Mouse (Mus musculus): Measurements from ENCODE around the gene Alb. TPM values are rescaled to one million over a fixed set of nuclear protein-coding genes. Genes with fewer than 3 reads are reported as not detected.

Alb gene
- polyA plus RNA-seq, 1 experiment: 0.05 TPM

DNA sequence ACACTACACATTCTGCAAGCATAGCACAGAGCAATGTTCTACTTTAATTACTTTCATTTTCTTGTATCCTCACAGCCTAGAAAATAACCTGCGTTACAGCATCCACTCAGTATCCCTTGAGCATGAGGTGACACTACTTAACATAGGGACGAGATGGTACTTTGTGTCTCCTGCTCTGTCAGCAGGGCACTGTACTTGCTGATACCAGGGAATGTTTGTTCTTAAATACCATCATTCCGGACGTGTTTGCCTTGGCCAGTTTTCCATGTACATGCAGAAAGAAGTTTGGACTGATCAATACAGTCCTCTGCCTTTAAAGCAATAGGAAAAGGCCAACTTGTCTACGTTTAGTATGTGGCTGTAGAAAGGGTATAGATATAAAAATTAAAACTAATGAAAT lies 10.7 kb upstream of the Alb start:
- Histone ChIP-seq H3K27ac (ENCODE audit: insufficient read depth, low read length) (no peak overlapping the region), H3K27me3 (ENCODE audit: control insufficient read depth, insufficient read depth, low read length) (no peaks in the 10 kb centered on the region), H3K4me1 (ENCODE audit: control insufficient read depth, insufficient read depth, low read length) (no peaks in the 10 kb centered on the region), H3K4me3 (replicated peaks; ENCODE audit: insufficient read depth, low read depth, low read length) (no peak overlapping the region)
- no peak for DNase-seq
- TF ChIP-seq POLR2A (IDR thresholded peaks at IDR 0.05; ENCODE audit: borderline replicate concordance, insufficient read depth, low read length) (no peak), CTCF (IDR thresholded peaks at IDR 0.05; ENCODE audit: borderline replicate concordance, insufficient read depth, low read depth, low read length) (no peak)
- WGBS: 80% methylated on average over 5 of the region's 5 CpGs

DNA sequence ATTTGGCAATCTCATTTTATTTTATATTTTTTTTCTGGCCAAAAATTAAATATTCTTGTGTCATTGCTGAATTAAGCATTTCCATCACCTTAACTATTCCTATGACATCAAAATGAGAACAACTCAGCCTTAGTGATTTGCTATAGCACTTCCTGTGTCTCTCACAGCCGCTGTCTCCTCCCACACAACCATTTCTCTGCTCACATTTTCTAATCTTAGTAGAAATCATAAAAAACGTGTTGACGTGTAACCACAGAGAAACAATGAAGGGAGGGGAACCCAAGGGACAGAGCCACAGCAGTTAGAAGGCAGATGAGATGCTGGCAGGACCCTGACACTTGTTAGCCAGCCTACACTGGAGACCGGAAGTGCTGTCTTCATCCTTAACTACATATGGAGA lies 8.0 kb upstream of the Alb start:
- TF ChIP-seq POLR2A (IDR thresholded peaks at IDR 0.05; ENCODE audit: borderline replicate concordance, insufficient read depth, low read length) (no peak), CTCF (IDR thresholded peaks at IDR 0.05; ENCODE audit: borderline replicate concordance, insufficient read depth, low read depth, low read length) (no peak)
- Histone ChIP-seq H3K27ac (ENCODE audit: insufficient read depth, low read length) (no peak overlapping the region), H3K4me1 (ENCODE audit: control insufficient read depth, insufficient read depth, low read length) (no peaks in the 10 kb centered on the region), H3K4me3 (replicated peaks; ENCODE audit: insufficient read depth, low read depth, low read length) (no peak overlapping the region), H3K27me3 (ENCODE audit: control insufficient read depth, insufficient read depth, low read length) (no peaks in the 10 kb centered on the region)
- WGBS: 47% methylated on average over 4 of the region's 4 CpGs
- no peak for DNase-seq

DNA sequence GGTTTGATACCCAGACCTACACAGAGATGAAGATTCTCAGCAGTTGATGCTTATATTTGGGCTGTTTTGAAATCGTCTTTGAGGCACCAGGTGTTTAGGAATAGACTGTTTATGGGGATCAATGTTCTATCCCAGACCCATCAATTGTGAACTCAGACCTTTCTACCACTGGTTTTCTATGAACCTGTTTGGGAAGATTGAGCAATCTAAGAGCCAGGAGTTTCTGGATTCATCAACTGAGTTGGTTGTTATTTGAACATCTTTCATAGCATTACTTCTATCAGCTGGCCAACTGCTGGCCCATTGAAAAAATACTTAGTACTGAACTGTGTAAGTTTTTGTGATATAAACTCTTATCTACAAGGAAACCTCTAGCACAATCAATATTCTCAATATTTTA lies 3.5 kb upstream of the Alb start:
- no peak for DNase-seq
- Histone ChIP-seq H3K4me1 (ENCODE audit: control insufficient read depth, insufficient read depth, low read length) (no peaks in the 10 kb centered on the region), H3K27me3 (ENCODE audit: control insufficient read depth, insufficient read depth, low read length) (no peaks in the 10 kb centered on the region), H3K4me3 (replicated peaks; ENCODE audit: insufficient read depth, low read depth, low read length) (no peak overlapping the region), H3K27ac (ENCODE audit: insufficient read depth, low read length) (no peak overlapping the region)
- TF ChIP-seq POLR2A (IDR thresholded peaks at IDR 0.05; ENCODE audit: borderline replicate concordance, insufficient read depth, low read length): no peak
- no peak for TF ChIP-seq CTCF (IDR thresholded peaks at IDR 0.05; ENCODE audit: borderline replicate concordance, insufficient read depth, low read depth, low read length)
- WGBS: 72% methylated on average over 1 of the region's 1 CpGs

- 74% methylated on average over 5 of the region's 5 CpGs for whole genome bisulfite sequencing
- DNase-seq: no peak
Observed at GRCm38 (mm10) chr5:90458727-90459126, 2.0 kb upstream of the Alb start.

DNA sequence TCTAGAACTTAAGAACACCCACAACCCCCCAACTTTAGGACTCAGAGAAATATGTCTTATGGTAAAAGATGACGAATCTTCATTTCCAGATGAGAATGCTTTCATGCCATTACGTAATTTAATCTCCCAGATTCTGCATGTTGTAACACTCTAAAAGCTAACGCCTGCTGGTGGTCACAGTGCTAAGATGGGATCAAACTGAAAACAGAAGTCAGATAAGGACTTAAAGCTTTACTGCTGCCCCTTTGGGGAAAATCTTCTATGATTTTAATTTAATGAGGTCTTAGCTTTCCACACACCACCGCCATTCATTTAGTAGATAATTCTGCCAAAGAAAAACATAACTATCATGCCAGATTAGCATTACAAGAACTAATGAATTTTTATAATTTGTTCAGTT lies 6.1 kb downstream of the Alb start:
- no peaks in the 10 kb centered on the region for H3K27me3 ChIP-seq (ENCODE audit: control insufficient read depth, insufficient read depth, low read length)
- H3K4me1 ChIP-seq (ENCODE audit: control insufficient read depth, insufficient read depth, low read length): no peaks in the 10 kb centered on the region
- no peak overlapping the region for H3K4me3 ChIP-seq (replicated peaks; ENCODE audit: insufficient read depth, low read depth, low read length)
- WGBS: 71% methylated on average over 4 of the region's 4 CpGs
- no peak for DNase-seq
- no peak overlapping the region for H3K27ac ChIP-seq (ENCODE audit: insufficient read depth, low read length)
- TF ChIP-seq CTCF (IDR thresholded peaks at IDR 0.05; ENCODE audit: borderline replicate concordance, insufficient read depth, low read depth, low read length) (no peak), POLR2A (IDR thresholded peaks at IDR 0.05; ENCODE audit: borderline replicate concordance, insufficient read depth, low read length) (no peak)

More at GRCm38 (mm10) chr5:90458727-90459126, 2.0 kb upstream of the Alb start:
- Histone ChIP-seq H3K4me3 (replicated peaks; ENCODE audit: insufficient read depth, low read depth, low read length) (no peak overlapping the region), H3K4me1 (ENCODE audit: control insufficient read depth, insufficient read depth, low read length) (no peaks in the 10 kb centered on the region), H3K27me3 (ENCODE audit: control insufficient read depth, insufficient read depth, low read length) (no peaks in the 10 kb centered on the region), H3K27ac (ENCODE audit: insufficient read depth, low read length) (no peak overlapping the region)
- TF ChIP-seq POLR2A (IDR thresholded peaks at IDR 0.05; ENCODE audit: borderline replicate concordance, insufficient read depth, low read length) (no peak), CTCF (IDR thresholded peaks at IDR 0.05; ENCODE audit: borderline replicate concordance, insufficient read depth, low read depth, low read length) (no peak)

DNA sequence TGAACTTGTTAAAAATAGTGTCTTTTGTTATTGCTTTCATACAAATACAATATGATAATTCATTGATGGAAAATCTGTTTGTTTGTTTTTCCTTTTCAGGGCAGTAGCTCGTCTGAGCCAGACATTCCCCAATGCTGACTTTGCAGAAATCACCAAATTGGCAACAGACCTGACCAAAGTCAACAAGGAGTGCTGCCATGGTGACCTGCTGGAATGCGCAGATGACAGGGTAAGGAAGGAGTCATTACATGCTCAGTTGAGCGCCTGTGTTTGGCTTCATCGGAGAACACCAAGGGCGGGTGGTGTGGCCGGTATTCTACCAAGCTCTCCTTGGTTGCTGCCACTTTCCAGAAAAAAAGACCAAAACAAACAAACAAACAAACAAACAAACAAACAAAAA lies 6.5 kb downstream of the Alb start:
- Histone ChIP-seq H3K4me3 (replicated peaks; ENCODE audit: insufficient read depth, low read depth, low read length) (no peak overlapping the region), H3K27ac (ENCODE audit: insufficient read depth, low read length) (no peak overlapping the region), H3K4me1 (ENCODE audit: control insufficient read depth, insufficient read depth, low read length) (no peaks in the 10 kb centered on the region), H3K27me3 (ENCODE audit: control insufficient read depth, insufficient read depth, low read length) (no peaks in the 10 kb centered on the region)
- TF ChIP-seq POLR2A (IDR thresholded peaks at IDR 0.05; ENCODE audit: borderline replicate concordance, insufficient read depth, low read length): no peak
- no peak for TF ChIP-seq CTCF (IDR thresholded peaks at IDR 0.05; ENCODE audit: borderline replicate concordance, insufficient read depth, low read depth, low read length)
- peak in 1 of 2 experiments; percentile 4 for DNase-seq
- WGBS: 4% methylated on average over 6 of the region's 6 CpGs

GRCm38 (mm10) chr5:90470836-90471235 lies 10.1 kb downstream of the Alb start:
- no peak for DNase-seq
- 74% methylated on average over 3 of the region's 3 CpGs for WGBS
- no peaks in the 10 kb centered on the region for H3K27me3 ChIP-seq (ENCODE audit: control insufficient read depth, insufficient read depth, low read length)
- no peaks in the 10 kb centered on the region for H3K4me1 ChIP-seq (ENCODE audit: control insufficient read depth, insufficient read depth, low read length)
- no peak for TF ChIP-seq POLR2A (IDR thresholded peaks at IDR 0.05; ENCODE audit: borderline replicate concordance, insufficient read depth, low read length)
- TF ChIP-seq CTCF (IDR thresholded peaks at IDR 0.05; ENCODE audit: borderline replicate concordance, insufficient read depth, low read depth, low read length): no peak
- no peak overlapping the region for H3K4me3 ChIP-seq (replicated peaks; ENCODE audit: insufficient read depth, low read depth, low read length)
- H3K27ac ChIP-seq (ENCODE audit: insufficient read depth, low read length): no peak overlapping the region

GRCm38 (mm10) chr5:90473902-90474301 lies 13.2 kb downstream of the Alb start:
- TF ChIP-seq CTCF (IDR thresholded peaks at IDR 0.05; ENCODE audit: borderline replicate concordance, insufficient read depth, low read depth, low read length) (no peak), POLR2A (IDR thresholded peaks at IDR 0.05; ENCODE audit: borderline replicate concordance, insufficient read depth, low read length) (no peak)
- no peak overlapping the region for H3K4me3 ChIP-seq (replicated peaks; ENCODE audit: insufficient read depth, low read depth, low read length)
- DNase-seq: no peak
- WGBS: 88% methylated on average over 4 of the region's 4 CpGs
- no peaks in the 10 kb centered on the region for H3K4me1 ChIP-seq (ENCODE audit: control insufficient read depth, insufficient read depth, low read length)
- H3K27me3 ChIP-seq (ENCODE audit: control insufficient read depth, insufficient read depth, low read length): no peaks in the 10 kb centered on the region
- H3K27ac ChIP-seq (ENCODE audit: insufficient read depth, low read length): no peak overlapping the region

All from cerebellum, adult 2 months (tissue).